Mouse (Mus musculus) MEL (cell line): Measurements from ENCODE around the gene Srgap3. TPM values are rescaled to one million over a fixed set of nuclear protein-coding genes. Genes with fewer than 3 reads are reported as not detected.

Source experiments
- DNase-seq: peaks from one replicate; pipeline ENCODE4 v3.0.0; 2011; ENCODE audit warnings: low read depth, low spot score
- H3K27ac ChIP-seq: 2 replicates; pipeline ENCODE4 v1.5.1; 2012; ENCODE audit warnings: low read depth, mild to moderate bottlenecking, control low read depth, low read length, moderate library complexity; ENCODE audit not compliant: control insufficient read depth
- H3K27me3 ChIP-seq, 2 experiments: fragments of 150-350 bp in 1 of 2; sonication (generic) in 1 of 2; 2 replicates each; pipeline ENCODE4 v1.6.1; 2012; ENCODE audit warnings: low read length in 2 of 2, mild to moderate bottlenecking in 2 of 2, improper control_type of control experiment in 1 of 2, moderate library complexity in 1 of 2; ENCODE audit not compliant: insufficient read depth in 2 of 2, control insufficient read depth in 1 of 2
- H3K36me3 ChIP-seq, 2 experiments: 2 replicates each; pipeline ENCODE4 v1.6.1; 2012 to 2014; ENCODE audit warnings: low read length in 2 of 2, improper control_type of control experiment in 1 of 2, inconsistent platforms in 1 of 2, mild to moderate bottlenecking in 1 of 2; ENCODE audit not compliant: insufficient read depth in 2 of 2, control insufficient read depth in 1 of 2
- H3K4me1 ChIP-seq, 2 experiments: fragments of 150-350 bp in 1 of 2; sonication (generic) in 1 of 2; 2 replicates each; pipeline ENCODE4 v1.6.1; 2012; ENCODE audit warnings: low read length in 2 of 2, improper control_type of control experiment in 1 of 2, mild to moderate bottlenecking in 1 of 2; ENCODE audit not compliant: insufficient read depth in 2 of 2, control insufficient read depth in 1 of 2
- H3K4me3 ChIP-seq, 2 experiments: fragments of 150-350 bp in 1 of 2; sonication (generic) in 1 of 2; 2 replicates each; pipeline ENCODE4 v1.5.1; 2012; ENCODE audit warnings: low read depth in 2 of 2, low read length in 2 of 2, mild to moderate bottlenecking in 2 of 2, moderate library complexity in 2 of 2, control low read depth in 1 of 2, improper control_type of control experiment in 1 of 2; ENCODE audit not compliant: control insufficient read depth in 1 of 2, insufficient read depth in 1 of 2
- H3K79me2 ChIP-seq: 2 replicates; pipeline ENCODE4 v1.6.1; 2012; ENCODE audit warnings: mild to moderate bottlenecking, low read length, moderate library complexity; ENCODE audit not compliant: control insufficient read depth, poor library complexity, insufficient read depth
- H3K9ac ChIP-seq: 2 replicates; pipeline ENCODE4 v1.6.1; 2012; ENCODE audit warnings: low read depth, mild to moderate bottlenecking, control low read depth, low read length, moderate library complexity; ENCODE audit not compliant: control insufficient read depth, poor library complexity, severe bottlenecking
- H3K9me3 ChIP-seq: fragments of 150-350 bp; sonication (generic); replicated peaks from 2 replicates; pipeline ENCODE4 v1.6.1; 2012; ENCODE audit warnings: mild to moderate bottlenecking, low read length, improper control_type of control experiment, moderate library complexity; ENCODE audit not compliant: insufficient read depth
- BHLHE40 ChIP-seq: IDR thresholded peaks from 2 replicates; pipeline ENCODE4 v1.6.1; 2012; ENCODE audit warnings: low read depth, mild to moderate bottlenecking, inconsistent platforms, low read length, improper control_type of control experiment, borderline replicate concordance
- CHD1 ChIP-seq: IDR thresholded peaks from 2 replicates; pipeline ENCODE4 v1.6.1; 2012; ENCODE audit warnings: low read depth, mild to moderate bottlenecking, inconsistent platforms, low read length, improper control_type of control experiment
- CHD2 ChIP-seq: IDR thresholded peaks from 2 replicates; pipeline ENCODE4 v1.6.1; 2011; ENCODE audit warnings: low read length, improper control_type of control experiment
- CTCF ChIP-seq, 3 experiments: IDR thresholded peaks in 2 of 3; conservative IDR thresholded peaks in 1 of 3; 2 replicates each; pipeline ENCODE4 v1.5.1; 2011 to 2012; ENCODE audit warnings: low read length in 3 of 3, low read depth in 2 of 3, mild to moderate bottlenecking in 2 of 3, improper control_type of control experiment in 1 of 3, inconsistent platforms in 1 of 3, mixed read lengths in 1 of 3, moderate library complexity in 1 of 3; ENCODE audit not compliant: control insufficient read depth in 1 of 3, insufficient read depth in 1 of 3, poor library complexity in 1 of 3, severe bottlenecking in 1 of 3
- ELF1 ChIP-seq: IDR thresholded peaks from 2 replicates; pipeline ENCODE4 v1.6.1; 2014; ENCODE audit warnings: low read depth, mild to moderate bottlenecking, inconsistent platforms, low read length, improper control_type of control experiment, moderate library complexity
- GABPA ChIP-seq: IDR thresholded peaks from 2 replicates; pipeline ENCODE4 v1.6.1; 2012; ENCODE audit warnings: low read depth, mild to moderate bottlenecking, inconsistent platforms, low read length, improper control_type of control experiment, moderate library complexity
- KAT2A ChIP-seq: conservative IDR thresholded peaks from 2 replicates; pipeline ENCODE4 v1.6.1; 2012; ENCODE audit warnings: low read depth, low read length, improper control_type of control experiment, inconsistent platforms
- MAFK ChIP-seq: IDR thresholded peaks from 2 replicates; pipeline ENCODE4 v1.6.1; 2011; ENCODE audit warnings: low read depth, mild to moderate bottlenecking, low read length, improper control_type of control experiment, borderline replicate concordance
- MAX ChIP-seq: IDR thresholded peaks from 2 replicates; pipeline ENCODE4 v1.6.1; 2011; ENCODE audit warnings: low read length, improper control_type of control experiment
- MAZ ChIP-seq: IDR thresholded peaks from 2 replicates; pipeline ENCODE4 v1.6.1; 2012; ENCODE audit warnings: low read depth, mild to moderate bottlenecking, inconsistent platforms, low read length, improper control_type of control experiment
- MEF2A ChIP-seq: IDR thresholded peaks from 2 replicates; pipeline ENCODE4 v1.6.1; 2014; ENCODE audit warnings: low read depth, mild to moderate bottlenecking, inconsistent platforms, low read length, improper control_type of control experiment; ENCODE audit not compliant: poor library complexity, insufficient replicate concordance, severe bottlenecking; ENCODE audit errors: extremely low read depth
- MYB ChIP-seq: IDR thresholded peaks from 2 replicates; pipeline ENCODE4 v1.6.1; 2011; ENCODE audit warnings: mild to moderate bottlenecking, low read depth, low read length, improper control_type of control experiment
- MYC ChIP-seq: IDR thresholded peaks from 2 replicates; pipeline ENCODE4 v1.6.1; 2011; ENCODE audit warnings: low read depth, mild to moderate bottlenecking, low read length, improper control_type of control experiment, moderate library complexity
- POLR2A ChIP-seq, 2 experiments: IDR thresholded peaks; 2 replicates each; pipeline ENCODE4 v1.6.1; 2011 to 2012; ENCODE audit warnings: low read length in 2 of 2, mild to moderate bottlenecking in 2 of 2, control low read depth in 1 of 2, improper control_type of control experiment in 1 of 2, low read depth in 1 of 2, moderate library complexity in 1 of 2; ENCODE audit not compliant: control insufficient read depth in 1 of 2, insufficient read depth in 1 of 2, poor library complexity in 1 of 2
- POLR2AphosphoS2 ChIP-seq: IDR thresholded peaks from 2 replicates; pipeline ENCODE4 v1.6.1; 2011; ENCODE audit warnings: low read length, improper control_type of control experiment
- POLR2AphosphoS5 ChIP-seq: IDR thresholded peaks from 2 replicates; pipeline ENCODE4 v1.6.1; 2012; ENCODE audit warnings: low read depth, borderline replicate concordance, mild to moderate bottlenecking, inconsistent platforms, low read length, moderate library complexity, mixed read lengths
- RCOR1 ChIP-seq: IDR thresholded peaks from 2 replicates; pipeline ENCODE4 v1.6.1; 2012; ENCODE audit warnings: low read depth, mild to moderate bottlenecking, inconsistent platforms, low read length, improper control_type of control experiment
- SIN3A ChIP-seq: IDR thresholded peaks from 2 replicates; pipeline ENCODE4 v1.6.1; 2012; ENCODE audit warnings: low read length, improper control_type of control experiment, inconsistent platforms
- SMC3 ChIP-seq: IDR thresholded peaks from 2 replicates; pipeline ENCODE4 v1.6.1; 2011; ENCODE audit warnings: low read depth, low read length, improper control_type of control experiment
- TAL1 ChIP-seq: IDR thresholded peaks from 2 replicates; pipeline ENCODE4 v1.6.1; 2012; ENCODE audit warnings: mild to moderate bottlenecking, inconsistent platforms, low read length, moderate library complexity, mixed read lengths
- TBP ChIP-seq: IDR thresholded peaks from 2 replicates; pipeline ENCODE4 v1.8.0; 2011; ENCODE audit warnings: low read depth, low read length, improper control_type of control experiment
- ZC3H11A ChIP-seq: IDR thresholded peaks from 2 replicates; pipeline ENCODE4 v1.6.1; 2012; ENCODE audit warnings: low read depth, mild to moderate bottlenecking, inconsistent platforms, low read length, improper control_type of control experiment
- ZMIZ1 ChIP-seq: IDR thresholded peaks from 2 replicates; pipeline ENCODE4 v1.6.1; 2012; ENCODE audit warnings: low read depth, mild to moderate bottlenecking, inconsistent platforms, low read length, improper control_type of control experiment, moderate library complexity
- polyA plus RNA-seq, 2 experiments: library from polyadenylated mRNA; stranded (reverse) in 1 of 2; unstranded in 1 of 2; fragments of >175 nt in 1 of 2; fragments of >200 nt in 1 of 2; gene quantifications; 2 replicates each; pipeline versions ENCODE4 v1.2.1 to v1.2.4; 2012; ENCODE audit warnings: low replicate concordance in 2 of 2, low read depth in 1 of 2; ENCODE audit not compliant: insufficient read length in 2 of 2, insufficient read depth in 1 of 2, missing spikeins in 1 of 2
- total RNA-seq: library from RNA; depleted of rRNA; stranded (reverse); fragments of 300-350 nt; gene quantifications from 2 replicates; pipeline ENCODE4 v1.2.3, GENCODE M21; 2012

Gene Srgap3
- total and polyA plus RNA-seq, 3 experiments: 0.31 to 0.75 TPM; not detected in 1

DNA sequence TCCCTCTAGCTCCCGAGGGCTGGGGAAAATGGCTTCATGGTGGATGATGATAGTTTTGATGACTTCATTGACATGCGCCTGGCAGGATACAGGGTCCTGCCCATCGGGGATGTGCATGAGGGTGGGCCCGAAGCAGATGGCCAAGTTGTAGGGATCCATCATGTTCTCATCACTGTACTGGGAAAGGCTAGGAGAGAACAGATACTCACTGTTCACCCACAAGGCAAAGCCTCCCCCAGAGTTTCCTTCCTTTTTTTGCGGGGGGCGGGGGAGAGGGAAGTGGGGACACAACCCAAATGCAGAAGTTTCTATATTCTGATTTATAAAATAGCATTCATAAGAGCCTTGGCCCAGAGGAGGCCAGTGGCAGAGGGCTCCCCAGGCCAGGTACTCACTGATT lies 208.1 kb downstream of the Srgap3 start:
- H3K9ac ChIP-seq: no peak overlapping the region
- H3K4me1 ChIP-seq: no peaks in the 10 kb centered on the region
- no peaks in the 10 kb centered on the region for H3K79me2 ChIP-seq
- H3K36me3 ChIP-seq: no peaks in the 10 kb centered on the region
- H3K9me3 ChIP-seq: no peaks in the 10 kb centered on the region
- no peak for DNase-seq
- no peak overlapping the region for H3K27ac ChIP-seq
- H3K4me3 ChIP-seq: no peak overlapping the region
- TF ChIP-seq MAFK (no peak), BHLHE40 (no peak), POLR2A (IDR thresholded peaks at IDR 0.05; ENCODE audit: control insufficient read depth in 1 of 2, insufficient read depth in 1 of 2, low read depth in 1 of 2, low read length in 2 of 2, poor library complexity in 1 of 2) (no peak), CHD1 (no peak), RCOR1 (no peak), MAX (no peak), KAT2A (no peak), SMC3 (no peak), ELF1 (no peak), MEF2A (no peak), TBP (no peak)
- H3K27me3 ChIP-seq: no peaks in the 10 kb centered on the region

DNA sequence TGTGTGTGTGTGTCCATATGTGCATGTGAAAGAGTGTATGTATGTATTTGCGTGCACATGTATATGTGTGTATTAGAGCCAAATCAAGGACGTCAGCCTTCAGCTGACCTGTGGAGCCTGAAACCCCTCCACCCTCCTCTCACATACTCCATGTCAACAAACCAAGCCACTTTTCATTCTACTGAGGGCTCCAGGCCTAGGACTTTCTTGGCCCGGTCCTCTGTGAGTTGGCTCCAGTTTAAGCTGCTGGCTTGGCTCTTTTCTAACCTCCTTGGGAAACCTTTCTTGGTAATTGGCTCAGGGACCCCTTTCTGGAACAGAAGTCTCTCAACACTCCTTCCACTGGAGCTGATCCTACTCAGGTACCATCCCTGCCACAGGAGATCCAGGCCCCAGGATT lies 210.6 kb downstream of the Srgap3 start:
- Histone ChIP-seq H3K79me2 (no peaks in the 10 kb centered on the region), H3K4me3 (no peak overlapping the region), H3K9ac (no peak overlapping the region), H3K9me3 (no peaks in the 10 kb centered on the region), H3K27ac (no peak overlapping the region), H3K27me3 (no peaks in the 10 kb centered on the region), H3K36me3 (no peaks in the 10 kb centered on the region), H3K4me1 (no peaks in the 10 kb centered on the region)
- no peak for DNase-seq
- TF ChIP-seq POLR2AphosphoS2 (no peak), ZMIZ1 (no peak)

DNA sequence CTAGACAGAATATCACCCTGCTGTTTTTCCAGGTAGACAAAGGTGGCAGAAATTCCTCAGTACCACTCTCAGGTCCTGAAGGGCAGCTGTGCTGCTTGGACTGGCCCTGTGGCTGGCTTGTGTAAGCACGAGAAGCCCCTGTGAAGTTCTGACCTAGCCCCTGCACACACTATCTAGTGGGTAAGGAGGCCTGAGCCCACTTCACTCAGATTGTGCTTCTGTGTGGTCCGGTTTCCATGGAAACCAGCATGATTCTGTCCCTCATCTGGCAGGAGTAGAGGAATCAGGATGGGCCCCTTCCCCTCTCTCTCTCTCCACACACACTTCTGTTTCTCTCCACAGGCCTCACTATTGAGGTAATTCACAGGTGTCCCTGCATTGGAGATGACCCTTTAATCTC lies 212.0 kb downstream of the Srgap3 start:
- no peaks in the 10 kb centered on the region for H3K27me3 ChIP-seq
- H3K79me2 ChIP-seq: no peaks in the 10 kb centered on the region
- no peak for TF ChIP-seq MAFK
- no peak for TF ChIP-seq CHD2
- no peak for TF ChIP-seq SIN3A
- TF ChIP-seq CTCF (IDR thresholded peaks at IDR 0.05 in 2 of 3, conservative IDR thresholded peaks at IDR 0.05 in 1 of 3; ENCODE audit: control insufficient read depth in 1 of 3, insufficient read depth in 1 of 3, low read depth in 2 of 3, low read length in 3 of 3, poor library complexity in 1 of 3, severe bottlenecking in 1 of 3): no peak
- no peak for TF ChIP-seq MAZ
- no peak for TF ChIP-seq ELF1
- TF ChIP-seq ZC3H11A: no peak
- no peak for TF ChIP-seq GABPA
- TF ChIP-seq POLR2AphosphoS2: no peak
- no peak for TF ChIP-seq TAL1
- no peak for TF ChIP-seq MAX
- no peak for TF ChIP-seq MYB
- TF ChIP-seq RCOR1: no peak
- TF ChIP-seq BHLHE40: no peak
- no peak for TF ChIP-seq POLR2AphosphoS5
- no peak for TF ChIP-seq MYC
- no peak overlapping the region for H3K9ac ChIP-seq
- no peak overlapping the region for H3K4me3 ChIP-seq
- H3K9me3 ChIP-seq: no peaks in the 10 kb centered on the region
- no peak overlapping the region for H3K27ac ChIP-seq
- no peak for DNase-seq
- no peaks in the 10 kb centered on the region for H3K4me1 ChIP-seq
- H3K36me3 ChIP-seq: no peaks in the 10 kb centered on the region
